Mouse (Mus musculus): ENCODE measurements at regions not wholly inside any gene's neighbourhood (a gene's known extent, or its start where the extent isn't known, plus 50 kb on each side); places are given as distances from the start of the nearest gene placed in this dataset.

DNA sequence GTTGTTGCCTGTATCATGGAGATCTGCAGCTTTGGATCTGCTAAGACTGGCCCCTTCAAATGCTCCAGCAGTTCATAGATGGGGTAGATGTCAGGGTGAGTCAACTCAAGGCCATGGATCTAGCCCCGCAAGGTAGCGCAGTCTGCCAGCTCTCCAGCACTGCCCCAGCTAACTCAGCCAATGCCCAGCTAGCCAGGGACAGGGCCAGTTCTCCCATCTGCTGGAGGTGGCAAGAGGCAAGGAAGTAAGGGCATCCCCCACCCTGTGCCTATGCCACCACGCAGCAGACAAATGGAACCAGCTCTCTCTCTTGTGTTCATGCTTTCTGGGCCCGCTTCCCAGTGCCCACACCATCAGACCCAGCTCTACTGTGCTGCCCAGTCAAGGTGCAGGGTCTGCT, 102.5 kb downstream of the Foxb1 start:
- no peak for DNase-seq

- DNase-seq = peak; percentile 13
Observed at GRCm38 (mm10) chr9:69656053-69656452, 104.7 kb downstream of the Foxb1 start.

DNA sequence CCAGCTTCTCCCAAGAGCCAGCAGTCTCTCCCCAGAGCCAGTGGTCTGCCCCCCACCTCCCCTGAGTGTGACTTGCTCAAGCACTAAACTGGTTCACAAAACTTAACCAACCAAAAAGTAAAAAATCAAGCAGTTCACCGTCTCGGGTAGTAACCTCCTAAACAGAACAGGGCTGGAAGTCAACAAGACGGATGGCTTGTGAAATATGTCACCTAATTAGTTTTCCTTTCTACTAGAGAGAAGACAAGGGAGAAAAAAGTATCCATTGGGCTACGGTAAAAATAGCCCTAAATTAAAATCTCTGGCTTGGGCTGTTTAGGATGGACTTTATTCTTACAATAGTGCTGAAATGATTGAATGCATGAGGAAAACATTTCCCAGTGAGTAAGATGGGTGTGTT, 108.6 kb downstream of the Foxb1 start:
- DNase-seq = no peak

GRCm38 (mm10) chr9:69651608-69652007, 109.1 kb downstream of the Foxb1 start:
- no peak for DNase-seq

DNA sequence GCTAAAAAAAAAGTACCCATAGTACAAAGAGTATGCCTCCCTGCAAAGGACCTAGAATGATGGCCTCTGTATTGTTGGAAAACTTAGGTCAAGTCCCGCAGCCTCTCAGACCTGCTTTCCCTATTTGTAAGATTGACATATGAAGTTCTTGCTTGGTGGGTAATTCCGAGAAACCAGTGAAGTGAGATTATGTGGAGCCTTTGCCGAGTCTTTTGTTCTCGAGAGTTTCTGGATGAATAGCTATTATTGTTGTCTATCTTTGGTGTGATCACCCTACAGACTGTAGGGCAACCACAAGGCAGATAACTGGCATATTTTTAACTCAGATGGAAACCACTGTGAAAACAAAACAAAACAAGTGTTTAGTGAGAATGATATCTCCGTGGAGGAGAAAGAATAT, 118.1 kb downstream of the Foxb1 start:
- no peak for DNase-seq

DNA sequence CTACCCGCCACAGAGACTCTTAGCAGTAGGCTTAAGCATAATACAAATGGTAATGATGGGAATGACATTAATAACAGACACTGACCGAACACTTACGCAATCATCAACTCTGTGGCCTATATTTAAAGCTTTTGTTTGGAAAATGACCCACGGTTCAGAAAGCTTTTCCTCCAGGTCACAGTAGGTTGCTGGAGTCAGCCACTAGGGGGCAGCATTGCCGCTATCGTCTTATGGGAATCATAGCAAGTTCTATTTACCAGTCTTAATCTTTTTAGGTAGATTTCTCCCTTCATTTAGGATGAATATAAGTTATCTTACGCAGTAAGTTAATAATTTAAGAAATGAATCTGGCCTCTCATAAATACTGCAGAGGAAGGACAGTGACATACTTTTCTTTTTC, 137.4 kb downstream of the Foxb1 start:
- peak; percentile 14 for DNase-seq

GRCm38 (mm10) chr9:69621006-69621405, 139.7 kb downstream of the Foxb1 start:
- DNase-seq = no peak

GRCm38 (mm10) chr9:69617328-69617727, 143.4 kb downstream of the Foxb1 start:
- DNase-seq = no peak

- no peak for DNase-seq
Observed at GRCm38 (mm10) chr9:69597472-69597871, 144.1 kb downstream of the Anxa2 start.

GRCm38 (mm10) chr9:69592329-69593062, 139.1 kb downstream of the Anxa2 start:
- no peak for DNase-seq

DNA sequence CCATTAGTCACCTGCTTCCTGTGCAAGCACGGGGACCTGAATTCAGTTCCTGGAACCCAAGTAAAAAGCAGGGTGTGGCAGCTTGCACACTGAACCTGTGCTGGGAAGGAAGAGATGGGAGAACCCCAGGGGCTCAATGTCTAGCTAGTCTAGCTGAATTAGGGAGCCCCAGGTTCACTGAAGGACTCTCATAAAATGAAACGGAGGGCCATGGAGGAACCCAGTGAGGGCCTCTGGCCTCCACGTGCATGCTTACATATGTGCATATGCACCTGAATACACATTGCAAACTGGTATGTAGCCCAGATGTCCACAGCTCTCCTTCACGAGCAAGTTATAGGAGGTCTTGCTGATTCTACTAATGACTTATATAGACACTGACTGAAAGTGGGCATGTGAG, 135.4 kb downstream of the Anxa2 start:
- no peak for DNase-seq

- DNase-seq = no peak
Observed at GRCm38 (mm10) chr9:69587096-69587495, 133.7 kb downstream of the Anxa2 start.

- no peak for DNase-seq
Observed at GRCm38 (mm10) chr9:69581236-69581635, 127.8 kb downstream of the Anxa2 start.

DNA sequence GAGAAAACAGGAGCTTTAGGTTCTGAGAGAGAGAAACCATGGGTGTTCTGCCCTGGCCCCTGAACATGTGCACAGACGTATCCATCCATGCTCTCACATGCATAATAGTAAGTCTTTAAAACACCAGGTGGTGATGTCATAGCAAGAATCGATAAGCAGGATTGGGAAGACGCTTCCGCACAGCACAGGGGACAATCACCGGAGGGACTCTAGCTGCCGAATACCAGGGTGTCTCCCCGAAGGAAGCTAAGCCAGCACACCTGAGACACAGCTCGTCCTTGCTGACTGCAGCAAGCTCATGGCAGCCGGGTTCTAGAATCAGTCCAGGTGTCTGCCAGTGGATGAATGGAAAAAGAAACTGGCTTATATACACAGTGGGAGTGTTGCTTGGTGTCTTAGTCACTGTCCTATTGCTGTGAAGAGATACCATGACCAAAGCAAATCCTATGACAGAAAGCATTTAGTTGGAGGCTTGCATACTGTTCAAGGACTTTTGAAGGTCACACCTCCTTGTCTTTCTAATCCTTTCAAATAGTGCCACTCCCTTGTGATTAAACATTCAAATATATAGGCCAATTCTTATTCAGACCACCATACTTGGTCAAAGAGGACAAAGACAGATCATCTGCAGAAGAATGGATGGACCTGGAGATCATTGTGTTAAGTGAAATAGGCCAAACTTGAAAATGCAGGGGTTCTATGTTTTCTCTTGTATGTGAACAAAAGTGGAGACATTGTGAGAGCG, 124.4 kb downstream of the Anxa2 start:
- DNase-seq = no peak

GRCm38 (mm10) chr9:69575386-69575785, 122.0 kb downstream of the Anxa2 start:
- DNase-seq = no peak

DNA sequence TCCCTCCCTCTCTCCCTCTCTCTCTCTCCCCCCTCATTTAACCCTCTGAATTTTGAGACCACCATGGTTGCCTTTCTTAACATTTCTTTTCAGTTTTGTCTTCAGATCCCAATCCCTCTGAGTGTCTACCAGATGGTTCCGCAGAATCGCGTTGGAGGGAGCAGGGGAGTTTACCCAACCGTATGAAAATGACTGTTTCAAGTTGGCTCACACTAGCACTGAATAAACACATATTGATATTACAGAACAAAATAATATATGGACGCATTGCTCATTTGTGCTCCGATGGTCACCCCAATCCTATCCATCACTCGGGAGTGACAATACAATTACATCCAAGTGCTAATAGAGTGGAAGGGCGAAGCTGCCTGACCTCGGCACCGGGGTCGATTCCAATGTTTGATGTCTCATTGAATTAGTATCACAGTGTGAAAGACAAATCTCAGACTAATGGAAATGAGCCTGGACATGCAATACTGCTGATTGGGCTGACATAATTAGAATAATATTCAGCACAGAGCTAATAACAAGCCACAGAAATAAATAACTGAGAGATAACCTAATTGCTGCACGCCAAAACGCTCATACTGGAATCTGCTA, 115.3 kb downstream of the Anxa2 start:
- DNase-seq = peak; percentile 12

- DNase-seq = no peak
Observed at GRCm38 (mm10) chr9:69568222-69568621, 114.8 kb downstream of the Anxa2 start.

GRCm38 (mm10) chr9:69566996-69567395, 113.6 kb downstream of the Anxa2 start:
- no peak for DNase-seq

- DNase-seq = no peak
Observed at GRCm38 (mm10) chr9:69543241-69543640, 89.8 kb downstream of the Anxa2 start.

All from layer of hippocampus, adult 9-11 months (tissue).